Mouse (Mus musculus) ES-CJ7 (cell line): ENCODE results near the gene H2-M10.3.
"Not testable (repeated sequence)": the region's sequence is repeated elsewhere in the genome, so short reads cannot be mapped to it uniquely, and the experiment has no call there.

ENCODE experiments used
- DNase-seq: peaks from one replicate; pipeline ENCODE4 v3.0.0; 2011; ENCODE audit warnings: low read depth, low spot score

Gene H2-M10.3

GRCm38 (mm10) chr17:36368317-36368716 is at the start of gene H2-M10.3:
TSS of gene H2-M10.3 (minus strand) at chr17:36368417.
- DNase-seq = not testable (repeated sequence)

- DNase-seq = no peak
Observed at GRCm38 (mm10) chr17:36417416-36417815, 49.2 kb upstream of the H2-M10.3 start.

- no peak for DNase-seq
Observed at GRCm38 (mm10) chr17:36415407-36415806, 47.2 kb upstream of the H2-M10.3 start.

DNA sequence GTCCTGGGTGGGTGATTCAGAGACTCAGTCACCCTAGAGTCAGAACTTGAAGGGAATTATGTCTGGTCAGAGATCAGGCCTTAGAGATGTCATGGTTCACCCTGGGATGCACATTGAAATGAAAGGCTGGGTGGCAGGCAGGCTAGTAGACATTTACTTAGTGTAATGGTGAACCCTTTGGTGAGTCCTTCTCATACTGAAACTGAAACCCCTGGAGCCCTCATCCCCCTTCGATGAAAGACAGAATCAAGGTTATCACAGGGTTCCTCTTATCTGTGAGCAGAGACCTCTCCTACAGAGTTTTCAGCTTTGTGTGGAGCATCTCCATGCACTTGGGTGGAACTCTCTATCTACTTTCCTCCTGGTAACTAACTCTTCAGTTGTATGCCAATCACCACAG is 46.1 kb upstream of the H2-M10.3 start:
- no peak for DNase-seq

DNA sequence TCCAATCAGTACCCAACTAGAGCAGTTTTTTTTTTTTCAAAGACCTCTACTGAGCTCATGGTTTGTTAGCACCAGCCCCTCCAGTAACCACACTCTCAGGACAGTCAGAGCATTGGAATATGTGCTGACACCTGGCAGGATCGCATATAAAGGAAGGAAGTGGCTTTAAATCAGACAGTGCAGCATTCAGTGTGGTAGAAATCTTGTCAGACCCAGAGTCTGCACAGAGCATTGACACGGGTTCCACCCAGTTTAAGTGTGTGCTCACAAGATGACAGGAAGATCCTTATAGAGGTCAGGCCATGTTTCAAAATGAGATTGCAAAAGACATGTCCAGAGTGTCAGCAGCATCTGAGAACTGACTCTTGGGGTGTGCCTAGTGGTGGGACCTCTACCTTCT is 21.7 kb upstream of the H2-M10.3 start:
- DNase-seq = no peak

- not testable (repeated sequence) for DNase-seq
Observed at GRCm38 (mm10) chr17:36362404-36362803, 5.8 kb downstream of the H2-M10.3 start.

DNA sequence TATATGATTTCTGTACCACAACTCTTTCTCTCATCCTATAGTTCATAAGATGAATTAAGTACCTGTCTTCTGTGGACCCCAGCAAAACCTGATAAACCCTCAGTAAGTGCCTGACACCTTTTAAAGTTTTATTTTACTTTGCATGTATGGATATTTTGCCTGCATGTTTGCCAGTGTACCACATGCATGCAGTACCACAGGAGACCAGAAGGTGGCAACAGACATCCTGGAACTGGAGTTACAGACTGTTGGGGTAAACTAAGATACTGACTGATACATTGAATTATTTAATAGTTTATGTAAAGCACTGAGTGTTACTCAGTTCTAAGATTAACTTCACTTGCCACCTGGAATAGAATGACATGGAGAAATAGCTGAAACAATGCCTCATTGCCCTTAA is 10.7 kb downstream of the H2-M10.3 start:
- DNase-seq = peak; percentile 17

- no peak for DNase-seq
Observed at GRCm38 (mm10) chr17:36355763-36356162, 12.5 kb downstream of the H2-M10.3 start.

- peak; percentile 44 for DNase-seq
Observed at GRCm38 (mm10) chr17:36355343-36355742, 12.9 kb downstream of the H2-M10.3 start.

DNA sequence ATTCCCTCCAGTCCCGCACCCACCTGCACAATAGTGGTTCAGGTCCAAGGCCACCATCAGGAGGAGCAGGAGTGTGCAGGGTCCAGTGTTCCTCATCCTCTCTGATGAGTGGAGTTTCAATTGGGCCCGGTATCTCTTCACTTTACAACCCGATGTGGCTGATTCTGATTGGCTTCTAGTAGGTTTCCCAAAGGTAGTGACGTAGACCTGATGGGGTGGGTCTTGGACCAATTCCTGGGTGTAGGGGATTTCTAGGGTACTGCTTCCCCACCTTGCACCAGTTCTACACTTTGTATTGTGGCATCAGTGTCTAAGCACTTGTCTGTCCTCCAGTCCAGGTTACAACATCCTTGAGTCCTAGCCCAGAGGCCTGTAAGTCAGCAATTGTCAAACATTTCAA is 42.2 kb downstream of the H2-M10.3 start, which contains the start of gene H2-M10.1:
H2-M10.1 (minus strand) TSS at position 101 of the 400 bp plus-strand sequence.
- no peak for DNase-seq

DNA sequence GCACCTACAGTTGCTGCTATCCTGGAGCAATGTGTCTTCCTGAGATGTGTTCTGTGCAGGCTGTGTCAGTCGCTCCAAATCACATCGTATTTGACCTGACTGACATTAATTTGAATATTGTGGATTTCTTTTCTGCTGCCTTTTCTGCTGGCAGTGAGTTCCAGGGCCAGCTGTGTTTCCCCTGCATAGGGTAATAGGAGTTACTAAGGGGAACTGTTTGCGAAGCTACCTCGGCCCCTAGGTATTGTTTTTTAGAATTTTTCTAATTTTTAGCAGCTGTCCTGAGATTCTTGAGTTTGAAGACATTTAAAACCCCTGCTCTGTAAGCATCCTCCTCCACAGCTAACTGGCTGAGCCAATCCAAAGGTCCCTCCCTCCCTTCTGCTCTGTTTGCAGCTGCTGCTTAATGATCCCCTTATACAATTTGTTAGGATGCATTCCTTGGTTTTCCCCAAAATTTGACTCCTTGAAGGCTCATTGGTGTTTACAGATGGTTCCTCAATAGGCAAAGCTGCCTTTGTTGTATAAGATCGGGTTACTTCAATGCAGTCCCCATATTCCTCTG is 52.4 kb downstream of the H2-M10.3 start:
- DNase-seq = no peak

GRCm38 (mm10) chr17:36315041-36315688 is 53.1 kb downstream of the H2-M10.3 start:
- DNase-seq = peak; percentile 51
